Mouse (Mus musculus): ENCODE results near the gene Dnah7c.
"Not testable (repeated sequence)": the region's sequence is repeated elsewhere in the genome, so short reads cannot be mapped to it uniquely, and the experiment has no call there.

The Dnah7c gene

DNA sequence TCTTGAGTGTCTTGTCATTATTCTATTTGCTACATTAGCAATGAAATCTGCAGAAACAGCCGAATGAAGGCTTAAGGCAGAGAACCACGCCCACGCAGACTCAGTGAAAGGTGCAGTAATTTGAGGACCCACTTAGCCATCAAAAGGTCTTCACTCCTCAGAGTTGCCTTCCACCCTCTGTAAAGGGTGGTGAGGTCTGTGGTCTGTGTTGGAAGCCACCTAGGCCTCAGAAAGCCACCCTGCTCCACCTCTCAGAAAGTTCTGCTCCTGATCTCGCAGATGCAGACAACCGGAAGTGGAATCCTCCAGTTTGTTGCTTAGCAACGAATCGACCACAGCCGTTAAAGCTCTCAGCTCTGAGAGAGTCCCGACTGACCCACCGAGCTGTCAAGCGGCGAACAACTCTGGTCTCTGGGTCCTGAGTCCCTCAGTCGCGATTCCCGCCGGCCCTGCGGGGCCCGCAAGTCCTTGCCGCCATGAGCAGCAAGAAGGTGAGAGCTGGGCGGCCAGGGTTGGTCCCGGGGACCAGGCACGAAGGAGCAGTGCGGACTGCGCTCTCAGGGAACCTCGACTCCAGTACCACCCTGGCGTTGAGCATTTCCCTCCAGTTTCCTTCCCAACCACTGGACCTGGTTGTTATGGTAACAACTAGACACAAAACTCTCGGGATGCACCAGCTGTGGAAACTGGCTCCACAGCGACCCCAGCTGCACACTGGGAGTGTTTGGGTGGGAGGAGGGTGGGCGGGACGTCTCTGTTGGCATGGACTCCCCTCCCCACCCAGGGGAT is at the start of gene Dnah7c:
Gene Dnah7c, plus strand, starts transcription at position 456 of the 789 bp plus-strand sequence.
- DNase-seq: no peak

- not testable (repeated sequence) for DNase-seq
Measured at GRCm38 (mm10) chr1:46380641-46381040, 44.8 kb upstream of the Dnah7c start.

GRCm38 (mm10) chr1:46394681-46395297 is 30.6 kb upstream of the Dnah7c start:
- not testable (repeated sequence) for DNase-seq

DNA sequence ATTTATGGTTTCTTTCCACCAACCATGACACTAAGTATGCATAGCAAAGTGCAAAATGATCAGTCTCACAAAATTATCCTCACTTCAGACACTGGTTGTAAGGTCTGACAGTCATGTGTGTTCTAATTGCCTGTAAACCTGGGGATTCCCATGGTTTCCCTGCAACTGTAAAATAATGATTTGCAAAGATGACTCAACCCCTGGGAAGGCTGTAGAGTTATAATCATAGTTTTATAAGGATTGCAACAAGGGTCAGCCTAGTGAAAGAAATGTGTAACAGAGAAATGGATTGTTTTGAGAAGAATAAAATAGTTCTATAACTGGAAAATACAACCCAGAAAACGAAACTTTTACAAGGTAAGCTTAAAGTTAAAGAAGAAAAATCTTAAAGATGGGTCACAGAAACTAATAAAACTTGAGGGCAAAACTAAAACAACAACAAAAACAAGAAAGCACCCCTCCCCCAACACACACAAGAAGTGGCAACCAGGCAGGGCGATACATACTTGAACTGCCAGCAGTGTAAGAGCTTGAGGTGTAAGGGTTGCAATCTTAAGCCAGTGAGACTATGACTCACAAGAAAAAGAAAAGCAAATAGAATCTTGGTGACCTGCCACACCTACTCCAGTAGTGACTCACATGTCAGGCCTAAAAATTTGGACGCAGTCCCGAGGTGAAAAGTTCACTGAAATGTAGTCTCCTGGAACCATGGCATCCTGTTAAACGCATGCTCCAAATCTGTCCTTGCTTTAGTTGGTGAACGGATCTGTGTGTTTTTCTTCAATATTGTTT is 16.9 kb upstream of the Dnah7c start:
- no peak for DNase-seq

DNA sequence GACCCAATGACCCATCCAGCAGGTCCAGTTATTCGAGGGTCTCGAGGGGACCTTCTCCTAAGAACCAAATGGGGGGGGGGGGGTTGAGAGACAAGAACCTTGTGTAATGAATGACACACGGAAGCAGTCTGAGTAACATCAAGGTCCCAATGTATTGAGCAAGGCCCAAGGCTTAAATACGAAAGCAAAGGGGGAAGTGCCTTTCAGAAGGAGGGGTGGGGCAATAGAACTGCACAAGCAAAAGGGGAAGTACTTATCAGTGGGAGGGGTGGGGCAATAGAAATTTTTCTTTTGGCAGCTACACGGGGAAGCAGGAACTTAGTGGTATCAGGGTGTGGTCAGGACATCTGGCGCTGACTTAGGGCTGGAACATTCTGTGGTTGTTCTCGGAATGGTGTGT is 10.6 kb upstream of the Dnah7c start:
- not testable (repeated sequence) for DNase-seq

DNA sequence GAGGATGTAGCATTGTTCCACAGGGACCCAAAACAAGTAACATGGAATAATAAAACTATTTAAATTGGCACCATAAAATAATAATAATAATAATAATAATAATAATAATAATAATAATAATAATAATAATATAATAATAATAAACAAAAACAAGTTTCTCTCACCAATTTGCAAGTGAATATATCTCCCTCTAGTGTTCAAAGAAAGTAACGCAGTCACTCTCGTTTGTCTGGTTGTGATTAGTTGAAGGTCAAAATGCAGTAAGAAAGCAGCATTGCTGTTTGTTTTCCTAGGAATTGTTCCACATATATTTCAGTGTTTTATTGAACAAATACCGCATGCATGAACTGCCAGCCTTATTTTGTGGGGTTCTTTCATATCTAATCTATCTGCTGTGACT is 8.4 kb upstream of the Dnah7c start:
- not testable (repeated sequence) for DNase-seq

DNA sequence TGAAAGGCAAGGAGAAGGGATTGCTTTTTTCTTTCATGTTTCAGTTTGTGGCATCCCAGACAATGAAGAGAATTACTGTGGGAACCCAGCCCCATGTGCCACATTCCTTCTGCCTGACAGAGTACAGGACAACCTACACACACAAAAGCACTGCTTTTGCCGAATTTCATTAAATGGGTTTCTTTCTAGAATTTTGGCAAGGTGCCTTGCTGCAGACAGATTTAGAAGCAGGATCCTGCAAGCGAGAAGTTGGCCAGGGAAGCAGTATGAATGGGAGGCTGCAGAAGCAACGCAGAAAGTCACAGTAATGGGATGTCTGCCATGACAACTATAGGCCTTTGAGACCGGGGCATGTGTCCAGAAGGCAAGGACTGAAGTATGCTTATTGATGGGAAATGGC is 6.4 kb upstream of the Dnah7c start:
- DNase-seq: not testable (repeated sequence)

GRCm38 (mm10) chr1:46428401-46428800 is 3.0 kb downstream of the Dnah7c start:
- no peak for DNase-seq

DNA sequence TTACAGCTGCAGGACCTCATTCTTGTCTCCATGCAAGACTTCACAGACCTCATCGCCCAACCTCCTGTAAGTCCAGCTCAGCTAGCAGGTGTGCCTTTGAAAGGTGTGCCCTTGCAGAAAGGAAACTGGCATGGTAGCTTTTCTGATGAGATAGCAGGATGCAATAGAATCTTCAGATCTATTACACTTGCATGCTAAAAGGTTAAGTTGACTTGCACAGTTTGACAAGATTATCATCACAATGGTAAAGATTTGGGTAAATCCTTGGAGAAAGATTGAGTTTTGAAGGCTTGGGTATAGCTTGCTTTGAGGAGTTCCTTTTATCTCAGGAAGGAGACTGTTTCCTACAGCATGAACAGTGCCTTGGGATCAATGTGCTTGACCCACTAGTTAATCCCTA is 89.3 kb downstream of the Dnah7c start:
- DNase-seq: not testable (repeated sequence)

DNA sequence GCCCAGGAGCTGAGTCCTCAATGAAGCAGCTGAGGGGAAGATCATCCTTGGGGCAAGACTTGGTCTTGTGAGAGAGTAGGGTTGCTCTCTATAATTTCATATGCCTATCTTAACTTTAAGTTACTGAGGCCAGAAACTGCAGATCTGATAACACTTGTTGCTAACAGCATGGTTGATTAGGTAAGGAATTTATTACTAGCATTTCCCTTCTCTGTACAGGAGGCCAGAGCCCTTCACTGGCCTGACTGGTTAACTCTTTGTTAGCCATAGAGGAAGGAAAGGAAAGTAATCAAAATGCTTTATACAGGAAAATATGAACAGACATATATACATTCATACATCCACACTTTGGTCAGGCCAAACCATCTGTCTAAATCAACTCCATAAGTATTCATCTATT is 95.6 kb downstream of the Dnah7c start:
- DNase-seq: no peak

- not testable (repeated sequence) for DNase-seq
Measured at GRCm38 (mm10) chr1:46526537-46526936, 101.1 kb downstream of the Dnah7c start.

- no peak for DNase-seq
Measured at GRCm38 (mm10) chr1:46544812-46545421, 119.5 kb downstream of the Dnah7c start.

DNA sequence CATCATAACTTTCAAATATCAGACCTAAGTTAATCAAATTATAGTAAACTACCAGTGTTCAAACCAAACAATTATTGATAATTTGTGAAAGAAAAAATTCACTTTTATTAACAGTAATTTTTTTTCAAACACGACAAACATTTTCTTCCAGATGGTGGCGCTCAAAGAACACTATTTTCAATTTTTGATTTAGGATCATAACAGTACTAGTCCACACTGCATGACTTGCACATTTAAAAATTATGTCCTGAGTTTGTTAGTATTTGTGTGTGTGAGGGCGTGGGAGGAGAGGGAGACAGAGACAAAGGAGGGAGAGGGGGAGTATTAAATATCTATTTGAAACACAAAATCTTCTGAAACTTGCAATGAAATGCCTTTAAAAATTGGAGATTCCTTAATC is 155.0 kb downstream of the Dnah7c start:
- no peak for DNase-seq

- DNase-seq: not testable (repeated sequence)
Measured at GRCm38 (mm10) chr1:46593826-46594225, 168.4 kb downstream of the Dnah7c start.

DNA sequence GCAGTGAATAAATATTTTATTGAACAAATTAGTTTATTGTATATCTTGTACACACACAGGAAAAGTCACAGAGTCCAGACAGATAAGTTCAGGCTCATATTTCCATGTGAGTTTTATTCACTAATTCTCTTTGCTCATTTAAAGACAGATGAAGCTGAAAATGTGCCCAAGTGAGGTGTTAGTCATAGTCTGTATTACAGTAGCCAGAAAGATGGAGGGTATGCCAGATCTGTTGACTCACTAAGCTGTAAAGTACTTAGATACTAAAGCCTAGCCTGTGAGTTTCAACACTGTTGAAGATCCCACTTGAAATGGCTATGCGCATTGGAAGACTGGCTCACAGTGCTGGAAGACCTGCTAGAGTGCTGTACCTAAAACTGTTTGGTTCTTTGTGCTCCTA is 171.0 kb downstream of the Dnah7c start:
- not testable (repeated sequence) for DNase-seq

DNA sequence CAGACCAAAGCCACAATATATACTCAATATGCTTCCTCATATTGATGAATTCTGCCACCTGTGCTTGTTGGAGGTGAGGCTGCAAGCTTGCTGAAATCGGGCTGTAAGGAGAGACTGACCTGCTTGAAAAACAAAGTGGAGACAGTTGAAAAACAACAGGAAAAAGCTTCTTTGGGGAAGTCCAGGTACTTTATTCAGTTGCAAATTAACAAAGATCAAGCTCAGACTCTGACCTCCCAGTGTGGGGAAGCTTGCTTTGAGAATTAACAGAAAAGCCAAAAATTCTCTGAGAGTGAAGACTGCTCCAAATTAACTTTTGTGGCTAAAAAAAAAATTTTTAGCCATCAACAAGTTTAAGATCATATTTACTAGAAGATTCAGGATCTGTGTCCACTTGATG is 194.9 kb downstream of the Dnah7c start:
- no peak for DNase-seq

DNA sequence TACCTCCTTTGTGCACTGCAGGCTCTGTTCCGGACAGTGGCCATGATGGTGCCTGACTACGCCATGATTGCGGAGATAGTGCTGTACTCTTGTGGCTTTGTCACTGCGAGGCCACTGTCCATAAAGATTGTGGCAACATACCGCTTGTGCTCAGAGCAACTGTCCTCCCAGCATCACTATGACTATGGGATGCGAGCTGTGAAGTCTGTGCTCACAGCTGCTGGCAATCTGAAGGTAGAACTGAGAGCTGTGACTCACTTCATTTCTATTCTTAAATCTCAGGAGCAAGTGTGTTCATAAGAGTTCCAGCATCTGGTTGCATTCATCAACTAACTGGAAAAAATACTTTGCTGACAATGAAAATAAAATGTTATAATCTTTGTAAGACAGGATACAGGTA is 200.5 kb downstream of the Dnah7c start:
- not testable (repeated sequence) for DNase-seq

GRCm38 (mm10) chr1:46649821-46650220 is 224.4 kb downstream of the Dnah7c start:
- not testable (repeated sequence) for DNase-seq

- not testable (repeated sequence) for DNase-seq
Measured at GRCm38 (mm10) chr1:46652721-46653120, 227.3 kb downstream of the Dnah7c start.

DNA sequence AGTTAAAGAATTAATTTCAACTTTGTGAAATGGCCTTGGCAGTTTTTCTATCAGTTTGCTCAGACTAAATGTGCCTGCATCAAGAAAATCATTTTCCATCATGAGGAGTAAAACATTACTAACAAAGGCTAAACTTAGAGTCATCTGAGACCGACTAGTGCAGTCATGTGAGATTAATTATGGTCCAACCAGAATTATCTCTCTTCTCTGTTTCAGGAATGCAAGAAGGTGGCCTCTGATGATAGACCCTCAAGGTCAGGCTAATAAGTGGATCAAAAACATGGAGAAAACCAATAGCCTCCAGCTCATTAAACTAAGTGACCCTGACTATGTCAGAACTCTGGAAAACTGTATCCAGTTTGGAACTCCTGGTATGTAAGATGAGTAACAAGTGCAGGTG is 299.4 kb downstream of the Dnah7c start:
- not testable (repeated sequence) for DNase-seq

DNA sequence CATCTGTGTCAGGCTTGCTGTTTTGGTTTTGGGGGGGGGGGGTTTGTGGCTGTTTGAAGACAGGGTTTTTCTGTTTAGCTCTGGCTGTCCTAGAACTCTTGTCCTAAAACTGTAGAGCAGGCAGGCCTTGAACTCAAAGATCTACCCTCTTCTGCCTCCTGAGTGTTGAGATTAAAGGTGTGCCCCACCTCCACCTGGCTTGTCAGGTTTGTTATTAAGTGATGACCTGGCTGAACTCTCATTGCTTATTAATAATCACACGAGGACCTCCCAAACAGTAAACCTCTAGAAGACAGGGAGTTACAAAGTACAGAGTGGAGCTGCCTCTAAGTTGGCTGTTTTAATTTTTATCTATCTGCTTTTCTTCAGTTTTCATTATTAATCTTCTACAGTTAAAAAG is 299.9 kb downstream of the Dnah7c start:
- DNase-seq: no peak

DNA sequence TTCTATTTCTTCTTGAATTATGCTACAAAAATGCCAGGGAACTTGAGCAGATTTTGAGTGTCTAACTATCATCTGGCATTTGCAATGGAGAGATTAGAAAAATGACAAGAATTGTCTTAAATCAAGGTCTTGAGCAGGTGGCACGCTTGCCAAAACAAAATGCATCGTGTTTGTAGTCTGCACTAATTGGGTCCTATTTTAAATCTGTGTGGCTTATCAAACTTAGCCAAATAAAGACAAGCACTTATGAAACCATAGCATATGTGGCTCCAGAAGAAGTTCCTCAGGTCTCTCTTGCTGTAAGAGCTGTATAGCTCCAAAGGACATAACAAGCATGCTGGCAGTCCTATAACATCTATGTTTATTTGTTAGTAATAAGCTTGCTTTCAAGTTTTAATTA is 300.3 kb downstream of the Dnah7c start:
- not testable (repeated sequence) for DNase-seq

DNA sequence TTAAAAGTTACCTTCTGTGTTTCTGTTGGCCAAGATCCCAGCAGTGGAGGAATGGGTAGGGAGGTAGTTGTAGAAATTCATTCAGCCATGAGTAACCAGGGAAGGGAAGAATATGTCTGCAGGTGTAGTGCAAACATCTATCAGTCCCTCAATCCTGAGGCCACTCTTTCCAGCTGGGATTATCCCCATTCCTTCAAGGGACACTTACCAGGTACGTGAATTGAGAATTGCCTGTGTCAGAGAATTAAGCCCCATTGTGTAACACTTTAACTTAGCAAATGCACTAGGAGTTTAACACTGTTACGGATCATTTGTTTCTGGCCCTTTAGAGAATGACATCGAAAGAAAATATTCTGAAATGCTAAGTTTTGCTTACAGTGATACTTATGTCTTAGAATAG is 304.3 kb downstream of the Dnah7c start:
- not testable (repeated sequence) for DNase-seq

Data from cerebellum, adult 11-12 months (tissue).